Mouse (Mus musculus): ENCODE data around the gene Gm26741.

- TF ChIP-seq POLR2A (IDR thresholded peaks at IDR 0.05; ENCODE audit: borderline replicate concordance, extremely low read depth, insufficient read depth, insufficient read length, poor library complexity, severe bottlenecking) (no peak), CTCF (IDR thresholded peaks at IDR 0.05; ENCODE audit: borderline replicate concordance, extremely low read depth, insufficient read depth, insufficient read length) (no peak)
Measured at GRCm38 (mm10) chr10:52389438-52389837, 30.9 kb downstream of the Gm26741 start.
